Mouse (Mus musculus): ENCODE measurements around the gene Efcab1.

Gene Efcab1

GRCm38 (mm10) chr16:15014724-15015123 lies 108.3 kb downstream of the Efcab1 start:
- in situ Hi-C loops (cut with MboI, MseI) = no loop called here
